Mouse (Mus musculus) cerebellum, postnatal 4 days (tissue): Measurements from ENCODE around the gene Sdf2.
A peak's percentile ranks its signal among the peaks of the same experiment; 100 is the strongest.

Experiments
- DNase-seq, 2 experiments: peaks; one replicate each; pipeline ENCODE4 v3.0.0; 2022; ENCODE audit warnings: low spot score in 2 of 2, mixed read lengths in 1 of 2

Gene Sdf2

DNA sequence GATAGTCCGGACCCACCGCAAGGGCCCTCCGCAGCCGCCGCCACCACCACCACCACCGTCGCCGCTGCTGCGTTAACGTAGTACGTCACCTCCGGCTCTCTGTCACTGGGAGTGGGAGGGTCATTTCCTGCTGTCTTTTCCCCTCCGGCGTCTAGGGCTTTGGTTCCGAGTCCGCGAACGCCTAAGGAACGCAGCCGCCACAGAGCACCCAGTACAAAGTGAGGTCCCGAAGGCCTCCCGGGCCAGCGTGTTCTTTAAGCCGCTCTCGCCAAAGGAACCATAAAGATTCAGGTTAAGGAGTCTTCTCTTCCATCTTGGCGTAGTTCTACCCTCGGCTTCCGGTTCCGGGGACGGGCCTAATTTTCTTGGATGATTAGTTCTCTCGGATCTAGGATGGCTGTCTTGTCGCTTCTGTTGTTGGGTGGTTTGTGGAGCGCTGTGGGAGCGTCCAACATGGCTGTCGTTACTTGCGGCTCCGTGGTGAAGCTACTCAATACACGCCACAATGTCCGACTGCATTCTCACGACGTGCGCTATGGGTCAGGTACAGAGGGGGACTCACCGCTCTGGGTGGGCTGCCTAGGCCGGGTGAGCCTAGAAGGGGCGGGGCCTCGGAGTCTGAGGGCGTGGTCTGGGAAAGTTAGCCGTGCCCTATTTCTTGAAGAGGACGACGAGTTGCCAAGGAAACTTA is at the start of gene Sdf2, which contains the start of gene Supt6:
Gene Sdf2 (plus strand): TSS at position 120 of the 691 bp plus-strand sequence.
Gene Supt6 (minus strand): TSS at position 361 of the 691 bp plus-strand sequence.
- peak; percentile 62 to 78 for DNase-seq

DNA sequence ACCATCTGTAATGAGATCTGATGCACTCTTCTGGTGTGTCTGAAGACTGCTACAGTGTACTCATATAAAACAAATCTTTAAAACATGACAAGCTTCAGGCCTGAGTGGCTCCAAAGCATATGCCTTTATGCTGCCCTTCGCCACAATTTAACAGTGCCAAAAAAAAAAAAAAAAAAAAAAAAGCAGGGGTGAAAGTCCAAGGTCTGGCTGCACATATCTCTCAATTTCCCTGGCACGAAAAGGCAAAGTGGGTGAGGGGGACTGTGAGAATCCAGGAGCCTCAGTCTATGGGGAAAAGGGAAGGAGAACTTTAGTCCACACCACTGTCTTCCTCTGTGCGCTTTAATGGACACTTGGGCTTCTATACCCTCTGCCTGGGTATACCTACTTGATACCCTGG is 43.2 kb upstream of the Sdf2 start:
- no peak for DNase-seq

DNA sequence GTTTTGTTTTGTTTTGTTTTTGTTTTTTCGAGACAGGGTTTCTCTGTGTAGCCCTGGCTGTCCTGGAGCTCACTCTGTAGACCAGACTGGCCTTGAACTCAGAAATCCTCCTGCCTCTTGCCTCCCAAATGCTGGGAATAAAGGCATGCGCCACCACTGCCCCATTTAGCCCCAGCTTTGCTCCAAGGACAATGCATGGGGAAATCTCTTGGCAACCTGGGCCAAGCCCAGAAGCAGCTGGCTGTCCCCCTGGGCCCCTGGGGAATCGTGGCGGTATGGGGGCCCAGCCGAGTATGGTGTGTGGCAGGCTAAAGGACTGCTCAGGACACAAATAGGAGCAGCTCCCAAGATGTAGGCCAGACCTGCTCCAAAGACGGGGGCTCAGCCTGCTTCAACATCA is 41.3 kb upstream of the Sdf2 start:
- no peak for DNase-seq

DNA sequence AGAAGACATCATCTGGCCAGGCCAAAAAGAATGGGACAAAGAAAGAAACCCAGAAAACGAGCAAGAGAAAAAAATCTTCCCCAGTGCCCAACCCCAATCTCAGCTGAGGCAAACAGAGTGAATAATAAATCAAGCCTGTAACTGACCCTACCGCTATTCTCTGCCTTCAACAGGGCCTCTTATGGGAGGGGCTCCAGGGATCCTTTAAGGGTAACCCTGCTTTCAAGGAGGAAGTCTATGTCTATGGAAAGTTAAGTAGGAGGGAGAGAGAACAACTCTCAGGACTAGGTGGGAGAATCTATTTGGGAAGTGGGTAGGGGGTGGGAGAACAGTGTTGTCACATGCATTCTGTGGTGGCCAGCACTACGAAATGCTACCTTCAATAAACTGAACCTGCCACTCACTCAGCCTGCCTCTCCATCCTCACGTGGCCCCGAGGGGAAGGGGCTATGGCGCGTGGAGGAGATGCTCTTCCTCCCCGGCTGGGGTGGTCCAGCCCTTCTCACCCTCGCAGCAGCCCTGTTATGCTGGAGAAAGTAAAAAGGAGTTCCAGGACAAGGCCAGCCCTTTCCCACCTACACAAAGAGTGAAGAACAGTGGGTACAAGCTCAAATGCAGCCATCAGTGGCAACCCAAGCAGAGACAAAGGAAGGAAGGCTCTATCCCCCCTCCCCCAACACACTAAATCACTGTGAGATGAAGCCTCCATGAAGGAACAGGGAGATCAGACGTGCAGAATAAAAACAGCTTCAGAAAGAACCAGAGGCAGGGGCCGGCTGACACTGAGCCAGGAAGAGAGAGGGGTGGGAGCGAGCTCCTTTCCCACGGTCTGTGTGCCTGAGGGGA is 40.0 kb upstream of the Sdf2 start:
- DNase-seq = no peak

DNA sequence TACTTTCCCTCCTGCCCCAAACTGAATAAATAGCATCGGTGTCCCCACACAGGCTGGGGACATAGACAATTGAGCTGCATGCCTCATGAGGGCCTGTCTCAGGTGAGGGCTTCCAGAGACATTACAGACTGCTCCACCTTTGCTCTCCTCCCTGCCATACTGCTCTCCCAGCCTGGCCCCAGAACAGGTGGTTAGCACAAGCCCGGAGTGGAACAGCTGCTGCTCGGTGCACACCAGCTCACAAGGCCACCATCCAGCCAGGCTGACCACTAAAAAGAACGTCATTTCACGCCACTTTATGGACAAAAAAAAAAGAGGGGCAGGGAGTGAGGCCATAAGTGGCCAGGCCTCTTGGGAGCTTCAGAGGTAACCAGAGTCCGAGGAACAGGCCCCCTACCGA is 38.4 kb upstream of the Sdf2 start:
- DNase-seq = no peak

DNA sequence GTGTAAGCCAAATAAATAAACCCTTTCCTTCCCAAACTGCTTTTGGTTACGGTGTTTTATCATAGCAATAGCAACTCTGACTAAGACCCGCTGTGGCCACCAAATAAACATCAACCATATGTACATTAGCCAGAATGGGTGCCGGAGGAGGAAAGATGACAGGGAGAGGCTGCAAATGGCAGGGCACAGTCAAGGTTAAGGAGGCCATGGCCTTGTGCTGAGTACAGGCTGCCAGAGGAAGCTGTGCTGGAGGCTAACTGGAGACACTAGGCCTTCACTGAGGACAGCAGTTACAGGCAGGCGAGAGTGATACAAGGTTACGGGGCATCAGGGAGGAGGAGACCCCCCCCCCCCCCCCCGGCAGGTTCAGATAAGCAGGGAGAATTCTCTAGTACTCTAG is 35.7 kb upstream of the Sdf2 start:
- DNase-seq = no peak

DNA sequence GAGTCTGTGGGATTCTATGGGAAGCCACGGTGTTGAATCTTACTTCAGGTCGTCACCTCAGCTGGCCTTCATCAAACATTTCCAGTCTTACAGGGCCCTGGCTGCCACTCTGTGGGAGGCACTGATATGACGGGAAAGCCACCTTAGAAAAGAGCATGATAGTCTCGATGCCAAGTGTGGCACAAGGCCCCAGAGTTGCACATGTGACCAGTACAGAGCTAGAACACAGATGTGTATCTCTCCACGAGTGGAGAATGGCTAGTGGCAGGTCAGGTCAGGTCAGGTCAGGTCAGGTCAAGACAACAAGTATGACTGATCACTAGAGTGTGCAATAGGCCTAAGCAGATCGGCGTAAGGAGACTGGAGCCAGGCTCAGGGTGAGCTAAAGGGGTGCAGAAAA is 34.9 kb upstream of the Sdf2 start:
- no peak for DNase-seq

DNA sequence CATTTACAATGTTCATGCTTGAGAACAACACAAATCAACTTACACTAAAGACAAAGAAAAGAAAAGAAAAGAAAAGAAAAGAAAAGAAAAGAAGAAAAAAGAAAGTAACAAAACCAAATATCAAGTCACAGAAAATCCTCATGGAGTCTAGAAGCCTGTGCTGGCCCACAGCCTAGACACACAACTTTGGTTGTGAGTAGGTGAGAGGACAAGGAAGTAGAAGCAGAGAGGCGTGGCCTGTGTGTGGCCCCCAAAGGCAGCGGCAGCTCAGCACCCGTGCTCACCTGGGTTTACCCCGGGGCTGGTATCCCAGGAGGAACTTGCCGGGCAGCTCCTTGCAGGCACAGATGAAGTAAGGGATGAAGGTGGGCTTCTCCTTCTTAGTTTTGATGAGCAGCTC is 34.0 kb upstream of the Sdf2 start:
- no peak for DNase-seq

DNA sequence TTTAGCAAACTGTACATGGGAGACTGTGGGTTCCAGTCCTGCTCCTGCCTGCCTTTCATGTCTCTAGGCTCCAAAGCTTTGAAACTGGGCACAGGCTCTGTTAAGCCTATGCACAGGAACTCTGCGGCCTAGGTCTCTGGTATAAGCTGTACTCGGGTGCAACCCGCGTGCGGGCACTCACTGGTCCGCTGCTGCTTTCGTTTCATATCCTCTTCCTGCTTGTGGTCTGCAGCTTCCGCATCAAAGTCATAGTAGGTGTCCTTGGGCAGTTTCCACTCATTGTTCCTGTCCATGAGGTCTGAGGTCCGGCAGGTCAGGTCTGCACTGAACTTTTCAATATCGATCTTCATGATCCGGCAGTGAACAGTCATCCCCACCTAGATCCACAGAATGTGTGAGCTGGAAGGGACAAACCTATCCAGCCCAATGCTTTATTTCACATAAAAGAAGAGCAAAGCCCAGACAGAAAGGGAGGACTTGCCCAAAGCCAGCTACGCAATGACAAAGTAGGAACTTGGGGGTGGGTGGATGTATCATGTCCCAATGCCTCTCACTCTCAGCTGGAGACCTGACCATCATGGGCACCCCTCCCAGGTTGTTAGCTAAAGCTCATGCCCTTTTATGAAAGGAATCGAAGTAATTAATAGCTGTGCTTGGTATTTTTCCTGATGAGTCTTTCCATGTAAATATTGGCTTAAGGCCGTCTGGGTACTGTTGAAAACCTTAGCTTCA is 32.3 kb upstream of the Sdf2 start:
- DNase-seq = no peak

DNA sequence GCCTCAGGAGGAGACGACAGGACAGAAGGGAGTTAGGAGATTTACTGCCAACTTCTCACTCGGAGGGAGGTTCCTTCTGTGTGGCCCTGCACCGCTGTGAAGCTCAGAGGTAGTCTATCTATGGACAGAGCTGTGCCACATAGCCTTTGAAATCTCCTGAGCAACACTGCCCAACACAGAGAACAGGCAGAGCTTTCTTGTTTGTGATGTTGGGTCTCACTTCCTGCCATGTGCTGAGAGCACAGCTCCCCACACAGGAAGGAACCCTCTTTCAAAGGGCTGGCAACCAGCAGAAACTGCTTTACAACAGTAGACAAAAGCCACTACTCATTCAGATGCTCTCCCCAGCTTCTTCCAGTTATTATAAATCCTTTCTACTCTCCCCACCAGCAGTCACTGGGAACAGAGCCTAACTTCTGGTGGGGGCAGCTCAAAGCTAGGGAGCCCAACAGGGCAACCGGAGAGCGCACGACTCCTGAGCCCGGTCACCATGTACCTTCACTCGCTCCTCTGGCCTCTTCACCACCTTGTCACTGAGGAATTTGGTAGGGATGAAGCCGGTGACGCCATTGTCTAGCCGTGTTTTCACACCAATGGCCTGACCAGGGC is 29.7 kb upstream of the Sdf2 start:
- no peak for DNase-seq

DNA sequence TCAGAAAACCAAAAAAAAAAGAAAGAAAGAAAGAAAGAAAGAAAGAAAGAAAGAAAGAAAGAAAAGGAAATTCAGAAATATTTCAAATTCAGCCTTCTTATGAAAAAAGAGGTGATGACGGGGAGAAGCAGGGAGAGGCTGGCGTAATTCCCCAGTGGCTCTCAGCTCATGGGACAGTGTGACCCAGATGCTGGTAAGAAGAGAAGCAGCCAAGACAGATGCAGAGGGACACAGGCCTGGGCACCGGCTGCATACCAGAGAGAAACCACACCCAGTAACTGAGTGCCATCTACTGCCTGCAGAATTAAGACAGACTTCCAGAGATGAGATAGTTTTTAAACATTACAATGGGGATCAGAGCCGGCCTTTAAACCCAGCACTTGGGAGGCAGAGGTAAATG is 22.0 kb upstream of the Sdf2 start:
- no peak for DNase-seq

DNA sequence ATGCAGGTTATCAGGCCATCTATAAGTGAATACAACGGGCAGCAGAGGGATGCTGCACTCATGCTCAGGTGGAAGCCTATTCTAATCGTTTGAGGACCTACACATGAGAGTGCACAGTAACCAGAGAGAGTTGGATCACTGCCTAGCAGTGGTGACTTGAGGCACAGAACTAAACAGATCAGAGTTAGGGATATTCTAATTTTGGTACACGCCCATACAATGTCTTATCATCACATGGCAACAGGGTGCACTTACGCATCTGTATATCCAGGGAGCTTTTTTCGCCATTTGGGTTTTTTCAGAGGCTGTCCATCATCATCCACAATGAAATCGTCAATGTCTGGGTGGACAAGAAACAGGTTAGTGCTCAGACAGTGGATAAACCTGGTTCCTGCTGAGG is 14.0 kb upstream of the Sdf2 start:
- no peak for DNase-seq

DNA sequence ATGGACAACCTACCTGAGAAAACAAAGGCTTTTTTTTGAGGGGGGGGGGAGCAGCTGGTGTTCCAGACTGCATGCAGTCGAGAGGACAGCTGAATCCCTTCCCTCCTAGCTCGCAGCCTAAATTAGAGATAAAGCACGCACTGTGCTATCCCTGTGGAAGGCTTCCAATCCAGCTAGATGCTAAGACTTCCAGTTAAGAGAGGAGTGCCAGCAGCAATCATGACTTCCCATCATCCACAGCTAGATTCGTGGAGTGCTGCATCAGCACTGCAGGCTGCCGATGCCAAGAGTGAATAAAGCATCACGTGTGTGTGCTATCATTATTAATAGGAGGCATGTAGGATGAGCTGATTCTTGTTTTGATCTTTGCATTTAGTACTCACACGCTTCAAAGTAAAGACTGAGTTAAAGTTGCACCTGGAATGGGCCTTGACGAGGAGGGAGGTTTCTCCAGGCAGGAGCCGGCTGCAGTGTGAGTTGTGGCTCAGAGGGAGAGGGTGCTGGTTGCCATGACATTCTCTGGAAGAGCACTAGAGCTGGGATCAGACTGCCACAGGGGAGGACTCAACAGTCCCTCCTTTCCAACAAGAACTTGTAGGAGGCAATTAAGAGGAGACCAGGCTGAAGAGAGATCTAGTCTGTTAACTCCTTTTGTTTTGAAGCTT is 5.2 kb upstream of the Sdf2 start:
- no peak for DNase-seq

DNA sequence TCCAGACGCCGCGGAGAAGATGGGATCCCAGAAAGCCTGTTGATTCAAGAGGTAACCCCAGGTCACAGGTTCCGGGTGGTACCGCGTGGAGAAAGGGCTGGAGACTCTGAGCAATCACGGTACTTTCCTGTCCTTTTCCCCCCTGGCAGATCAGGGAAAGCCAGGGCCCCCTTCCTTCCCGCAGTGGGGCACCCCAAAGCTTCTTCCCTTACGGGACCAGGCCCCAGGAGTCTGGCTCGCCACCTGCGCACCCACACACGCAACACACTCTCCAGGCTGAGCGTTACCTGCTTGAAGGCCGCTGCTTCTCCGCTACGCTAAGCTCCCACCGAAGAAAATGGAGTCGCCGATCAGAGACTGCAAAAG is 302 bp upstream of the Sdf2 start:
- no peak for DNase-seq

DNA sequence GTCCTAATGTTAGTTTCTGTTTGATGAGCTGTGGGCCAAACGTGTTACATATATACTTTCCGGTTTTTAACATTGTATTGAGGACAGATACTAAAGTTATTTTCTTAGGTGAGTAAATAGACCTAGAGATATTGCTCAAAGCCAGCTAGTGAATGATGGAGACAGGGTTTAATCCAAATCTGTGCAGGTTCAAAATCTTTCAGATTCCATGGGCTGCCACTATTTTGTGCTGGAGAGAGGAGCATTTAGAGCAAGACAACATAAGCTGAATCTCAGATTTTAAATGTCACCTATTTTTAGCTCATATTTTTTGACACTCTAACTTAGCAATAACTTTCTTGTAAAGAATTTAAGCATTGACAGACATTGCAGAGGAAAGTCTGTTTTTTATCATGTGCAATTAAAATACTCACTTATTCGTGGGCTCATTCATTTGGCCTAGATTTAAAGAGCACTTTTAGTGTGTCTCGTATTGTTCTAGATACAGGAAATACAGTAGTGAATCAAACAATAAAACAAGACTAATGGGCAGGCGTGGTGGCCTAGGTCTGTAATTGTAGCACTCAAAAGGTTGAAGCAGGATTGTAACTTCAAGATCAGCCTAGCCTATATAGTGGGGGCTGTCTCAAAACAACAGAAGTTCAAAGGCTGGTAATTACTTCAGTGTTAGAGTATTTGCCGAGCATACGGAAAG is 919 bp downstream of the Sdf2 start:
- DNase-seq = no peak

DNA sequence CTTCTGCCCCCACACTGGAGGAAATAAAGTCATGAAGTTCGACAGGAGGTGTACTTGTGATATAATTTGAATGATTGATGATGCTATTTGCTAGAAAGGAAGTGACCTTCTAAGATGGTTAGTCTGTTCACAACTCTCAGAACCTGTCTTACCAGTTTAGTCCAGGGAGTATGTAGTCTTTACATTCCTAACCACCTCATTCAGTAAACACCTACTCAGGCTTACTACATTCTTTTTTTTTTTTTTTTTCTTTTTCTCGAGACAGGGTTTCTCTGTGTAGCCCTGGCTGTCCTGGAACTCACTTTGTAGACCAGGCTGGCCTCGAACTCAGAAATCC is 1.4 kb downstream of the Sdf2 start:
- no peak for DNase-seq

DNA sequence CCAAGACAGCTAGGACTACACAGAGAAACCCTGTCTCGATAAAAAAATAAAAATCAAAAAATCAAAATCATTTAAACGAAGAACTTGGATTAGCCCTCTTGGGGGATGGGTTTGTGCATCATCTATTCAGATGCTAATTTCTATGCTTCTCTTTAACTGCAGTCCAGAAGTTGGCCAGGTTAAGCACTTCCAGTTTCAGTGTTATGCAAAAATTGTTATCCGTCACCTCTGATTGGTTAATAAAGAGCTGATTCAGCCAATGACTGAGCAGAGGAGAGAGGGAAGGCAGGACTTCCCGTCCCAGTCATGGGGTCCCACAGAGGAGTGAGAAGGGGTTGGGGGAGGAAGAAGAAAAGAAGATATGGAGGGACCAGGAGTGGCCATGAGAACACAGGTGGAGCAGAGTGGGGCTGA is 2.2 kb downstream of the Sdf2 start:
- no peak for DNase-seq

DNA sequence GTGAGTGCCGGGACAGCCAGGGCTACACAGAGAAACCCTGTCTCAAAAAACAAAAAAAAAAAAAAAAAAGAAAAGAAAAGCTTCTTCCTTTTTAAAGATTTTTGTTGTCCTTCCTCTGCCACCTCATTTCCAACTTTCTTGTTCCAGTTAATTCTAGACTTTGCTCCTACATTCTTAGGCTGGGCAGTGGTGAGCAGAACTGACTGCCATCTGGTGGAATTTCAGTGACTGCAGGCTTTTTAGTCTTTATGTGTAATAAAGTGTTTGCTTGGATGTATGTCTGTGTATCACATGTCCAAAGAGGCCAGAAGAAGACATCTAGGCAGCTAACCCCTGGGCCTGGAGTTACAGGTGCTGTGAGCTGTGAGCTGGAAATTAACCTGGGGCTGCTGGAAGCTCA is 11.1 kb downstream of the Sdf2 start:
- no peak for DNase-seq

DNA sequence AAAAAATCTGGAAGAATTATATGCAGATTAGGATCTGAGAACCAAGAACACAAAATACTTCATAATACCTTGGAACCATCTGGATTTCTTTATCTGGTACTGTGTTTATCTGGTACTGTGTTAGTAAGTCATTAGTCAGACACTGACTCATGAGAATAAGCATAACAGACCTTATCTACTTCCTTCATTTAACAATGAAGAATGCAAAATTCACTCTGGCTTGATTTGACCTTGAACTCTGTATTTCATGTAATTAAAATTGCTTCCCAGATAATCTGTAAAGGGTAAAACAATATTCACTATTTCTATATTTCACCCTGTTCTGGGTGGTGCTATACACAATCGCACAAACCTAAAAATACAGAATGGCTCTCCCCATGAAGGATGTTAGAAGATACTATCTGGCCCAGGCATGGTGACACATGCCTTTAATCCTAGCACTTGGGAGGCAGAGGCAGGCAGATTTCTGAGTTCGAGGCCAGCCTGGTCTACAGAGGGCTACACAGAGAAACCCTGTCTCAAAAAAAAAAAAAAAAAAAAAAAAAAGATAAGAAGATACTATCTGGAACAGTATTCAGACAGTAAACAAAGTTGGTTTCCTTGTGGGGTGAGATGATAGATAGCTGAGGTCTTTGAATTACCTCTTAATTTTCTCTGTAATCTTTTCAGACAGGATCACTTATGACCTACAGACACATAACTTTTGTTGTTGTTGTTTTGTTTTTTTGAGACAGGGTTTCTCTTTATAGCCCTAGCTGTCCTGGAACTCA is 15.1 kb downstream of the Sdf2 start:
- DNase-seq = no peak
